Mouse (Mus musculus) midbrain, embryonic 14.5 days (tissue): ENCODE data around the gene Kif6. TPM values are rescaled to one million over a fixed set of nuclear protein-coding genes. Genes with fewer than 3 reads are reported as not detected.

ENCODE experiments used
- ATAC-seq: fragments of 200-750 bp; cut with Nextera tagmentation; 2 replicates; pipeline ENCODE4 v1.8.0; 2017; ENCODE audit warnings: moderate number of reproducible peaks, moderate library complexity; ENCODE audit not compliant: low FRiP score, low TSS enrichment
- DNase-seq: peaks from one replicate; pipeline ENCODE4 v3.0.0-alpha.2; 2015
- H3K27ac ChIP-seq: fragments of 300-500 bp; sonication (generic); replicated peaks from 2 replicates; pipeline ENCODE4 v1.5.1; 2014; ENCODE audit warnings: mild to moderate bottlenecking, low read depth, low read length, moderate library complexity
- H3K27me3 ChIP-seq: fragments of 300-500 bp; sonication (generic); 2 replicates; pipeline ENCODE4 v1.6.1; 2014; ENCODE audit warnings: low read length, control low read depth, mixed read lengths; ENCODE audit not compliant: control insufficient read depth, insufficient read depth
- H3K36me3 ChIP-seq: fragments of 300-500 bp; sonication (generic); 2 replicates; pipeline ENCODE4 v1.6.1; 2014; ENCODE audit warnings: low read length, control low read depth; ENCODE audit not compliant: control insufficient read depth, insufficient read depth
- H3K4me1 ChIP-seq: fragments of 300-500 bp; sonication (generic); 2 replicates; pipeline ENCODE4 v1.6.1; 2014; ENCODE audit warnings: mild to moderate bottlenecking, antibody characterized with exemption, low read length, control low read depth; ENCODE audit not compliant: control insufficient read depth, insufficient read depth
- H3K4me2 ChIP-seq: fragments of 300-500 bp; sonication (generic); 2 replicates; pipeline ENCODE4 v1.6.1; 2014; ENCODE audit warnings: mild to moderate bottlenecking, low read length, moderate library complexity
- H3K4me3 ChIP-seq: fragments of 300-500 bp; sonication (generic); replicated peaks from 2 replicates; pipeline ENCODE4 v1.5.1; 2014; ENCODE audit warnings: low read depth, low read length
- H3K9ac ChIP-seq: fragments of 300-500 bp; sonication (generic); replicated peaks from 2 replicates; pipeline ENCODE4 v1.6.1; 2014; ENCODE audit warnings: mild to moderate bottlenecking, low read length, moderate library complexity
- H3K9me3 ChIP-seq: fragments of 300-500 bp; sonication (generic); 2 replicates; pipeline ENCODE4 v1.6.1; 2016; ENCODE audit warnings: low read length, control low read depth, mixed read lengths; ENCODE audit not compliant: control insufficient read depth
- WGBS: fragments of 180-500 bp; shearing (Covaris S2); extraction: QIAGEN DNeasy Blood & Tissue Kit; methylation state at CpG from one replicate; pipeline ENCODE4 v1.1.7; 2014; 5-methylcytosine and 5-hydroxymethylcytosine counted together
- polyA plus RNA-seq: library from polyadenylated mRNA; unstranded; fragments of >200 nt; fragmentation: Nextera tagmentation; extraction: Ambion mirVana; gene quantifications from 2 replicates; pipeline ENCODE4 v1.2.1, GENCODE M21; 2014

Gene Kif6
- polyA plus RNA-seq, 1 experiment from 2014 or later = 2.4 TPM

DNA sequence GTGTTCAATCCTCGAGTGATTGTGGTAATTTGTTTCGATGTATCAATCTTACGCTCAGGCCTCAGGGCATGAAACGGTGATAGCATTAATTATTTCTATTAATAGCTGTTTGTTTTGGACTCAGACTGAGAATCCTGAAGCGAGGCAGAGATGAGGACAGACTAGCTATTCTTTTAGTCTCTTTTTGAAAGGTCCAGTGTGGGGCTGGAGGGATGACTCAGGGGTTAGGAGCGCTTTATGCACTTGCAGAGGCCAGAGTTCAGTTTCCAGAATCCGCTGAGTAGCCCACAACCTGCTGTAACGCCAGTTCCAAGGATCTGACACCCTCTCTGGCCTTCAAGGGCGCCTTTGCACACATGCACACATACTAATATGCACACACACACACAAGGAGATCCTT is 9.6 kb downstream of the Kif6 start:
- H3K4me1 ChIP-seq = no peaks in the 10 kb centered on the region
- no peak overlapping the region for H3K9ac ChIP-seq
- no peaks in the 10 kb centered on the region for H3K36me3 ChIP-seq
- H3K27me3 ChIP-seq = no peaks in the 10 kb centered on the region
- 65% methylated on average over 9 of the region's 9 CpGs for WGBS
- no peak overlapping the region for H3K27ac ChIP-seq
- no peak for ATAC-seq
- no peak overlapping the region for H3K4me3 ChIP-seq
- H3K9me3 ChIP-seq = no peaks in the 10 kb centered on the region
- peak; percentile 36 for DNase-seq
- H3K4me2 ChIP-seq = no peak overlapping the region

DNA sequence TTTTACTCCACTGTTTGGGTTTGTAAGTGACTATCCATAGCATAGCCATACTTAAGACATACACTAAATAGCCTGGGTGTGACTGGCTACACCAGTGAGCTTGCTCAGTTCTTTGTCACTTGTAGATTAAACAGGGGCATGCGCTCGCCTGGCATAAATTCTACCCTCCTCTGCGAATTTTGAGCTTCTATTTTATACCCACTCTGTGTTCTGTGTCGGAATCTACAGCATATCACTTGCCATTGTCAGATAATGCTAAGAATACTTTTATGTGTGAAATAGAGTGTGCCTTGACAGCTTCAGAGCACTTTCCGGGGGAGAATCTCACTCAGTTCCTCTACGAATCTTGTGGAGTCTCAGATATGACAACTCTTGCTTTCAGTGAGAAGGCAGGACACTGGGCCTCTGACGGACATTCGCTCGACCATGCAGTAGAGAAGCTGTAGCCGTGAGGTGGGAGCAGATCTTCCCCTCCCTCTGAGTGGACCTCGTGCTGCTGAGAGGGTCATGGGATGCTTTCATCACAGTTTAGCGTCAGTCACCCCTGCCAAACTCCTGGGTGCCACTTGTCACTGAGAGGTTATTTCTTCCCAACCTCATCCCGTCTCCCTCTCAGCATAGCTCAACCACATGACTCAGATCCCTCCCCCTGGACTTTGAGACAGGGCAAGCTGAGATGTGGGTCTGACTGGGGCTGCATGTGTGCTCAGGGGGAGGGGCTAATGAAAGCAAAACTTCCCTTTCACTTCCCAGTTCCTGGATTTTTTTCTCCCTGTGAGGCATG is 12.3 kb downstream of the Kif6 start:
- Histone ChIP-seq H3K4me3 (no peak overlapping the region), H3K36me3 (no peaks in the 10 kb centered on the region), H3K9ac (no peak overlapping the region), H3K27me3 (no peaks in the 10 kb centered on the region), H3K4me1 (no peaks in the 10 kb centered on the region), H3K9me3 (no peaks in the 10 kb centered on the region), H3K27ac (no peak overlapping the region), H3K4me2 (no peak overlapping the region)
- DNase-seq (no peak), ATAC-seq (no peak)
- WGBS = 84% methylated on average over 13 of the region's 13 CpGs

DNA sequence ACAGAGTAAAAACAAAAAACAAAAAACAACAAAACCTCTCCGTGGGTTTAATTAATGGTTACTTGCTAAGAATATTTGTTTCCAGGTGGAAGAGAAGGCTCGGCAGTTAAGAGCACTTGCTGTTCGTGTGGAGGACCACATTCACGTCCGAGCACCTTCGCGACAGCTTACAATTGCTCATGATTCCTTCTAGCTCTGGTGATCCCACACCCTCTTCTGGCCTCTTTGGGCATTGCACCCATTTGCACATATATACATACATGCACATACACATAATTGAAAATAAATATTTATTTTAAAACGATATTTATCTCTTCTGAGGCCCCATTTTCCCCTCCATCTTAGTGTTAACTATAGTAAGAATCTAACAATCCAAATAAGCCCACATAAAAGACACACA is 13.9 kb downstream of the Kif6 start:
- Histone ChIP-seq H3K9me3 (no peaks in the 10 kb centered on the region), H3K36me3 (no peaks in the 10 kb centered on the region), H3K4me3 (no peak overlapping the region), H3K27me3 (no peaks in the 10 kb centered on the region), H3K9ac (no peak overlapping the region), H3K4me2 (no peak overlapping the region), H3K4me1 (no peaks in the 10 kb centered on the region), H3K27ac (no peak overlapping the region)
- no peak for DNase-seq
- 97% methylated on average over 8 of the region's 8 CpGs for WGBS
- ATAC-seq = no peak

DNA sequence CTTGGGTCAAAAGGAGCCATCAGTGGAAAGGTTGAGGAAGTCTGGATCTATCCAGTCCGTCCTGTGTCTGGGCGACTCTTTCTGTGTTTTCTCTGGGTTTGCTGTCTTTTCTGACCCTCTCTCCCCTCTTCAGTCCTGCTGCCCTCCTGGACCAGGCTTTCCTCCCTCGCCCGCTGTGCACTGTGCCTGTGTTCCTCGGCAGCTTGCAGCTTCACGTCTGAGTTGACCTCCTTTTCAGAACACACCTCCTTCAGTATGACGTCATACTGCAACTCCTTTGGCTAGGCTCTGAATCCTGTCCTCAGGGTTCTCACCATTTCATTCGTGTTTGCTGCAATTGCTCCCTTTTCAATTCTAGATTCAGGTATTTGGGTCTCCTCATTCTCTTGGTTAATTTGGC is 18.1 kb downstream of the Kif6 start:
- H3K9ac ChIP-seq = no peak overlapping the region
- no peaks in the 10 kb centered on the region for H3K27me3 ChIP-seq
- H3K27ac ChIP-seq = no peak overlapping the region
- H3K36me3 ChIP-seq = no peaks in the 10 kb centered on the region
- DNase-seq (no peak), ATAC-seq (no peak)
- H3K4me1 ChIP-seq = no peaks in the 10 kb centered on the region
- no peak overlapping the region for H3K4me3 ChIP-seq
- WGBS = 62% methylated on average over 8 of the region's 8 CpGs
- no peaks in the 10 kb centered on the region for H3K9me3 ChIP-seq
- no peak overlapping the region for H3K4me2 ChIP-seq

DNA sequence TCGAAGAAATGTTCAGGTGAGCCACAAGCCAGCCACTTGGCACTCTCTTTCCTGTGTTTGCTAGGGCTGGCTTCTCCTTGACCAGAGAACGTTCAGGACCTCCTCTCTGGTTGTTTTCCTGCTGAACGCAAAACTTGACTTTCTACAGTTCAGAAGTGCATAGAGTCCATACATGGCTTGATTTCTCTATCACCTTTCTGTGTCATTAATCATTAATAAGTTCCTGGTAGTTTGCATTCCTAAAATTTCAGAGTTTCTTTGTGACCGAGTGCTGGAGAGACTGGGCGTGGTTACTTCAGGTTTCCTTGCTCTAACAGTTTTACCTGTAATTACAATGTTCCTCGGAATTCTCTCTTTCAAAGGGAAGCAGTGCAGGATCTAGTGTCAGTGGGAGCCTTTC is 27.0 kb downstream of the Kif6 start:
- DNase-seq (no peak), ATAC-seq (no peak)
- no peaks in the 10 kb centered on the region for H3K36me3 ChIP-seq
- H3K27ac ChIP-seq = no peak overlapping the region
- H3K9ac ChIP-seq = no peak overlapping the region
- 95% methylated on average over 6 of the region's 6 CpGs for WGBS
- no peaks in the 10 kb centered on the region for H3K4me1 ChIP-seq
- no peak overlapping the region for H3K4me3 ChIP-seq
- H3K9me3 ChIP-seq = no peaks in the 10 kb centered on the region
- H3K27me3 ChIP-seq = no peaks in the 10 kb centered on the region
- no peak overlapping the region for H3K4me2 ChIP-seq

DNA sequence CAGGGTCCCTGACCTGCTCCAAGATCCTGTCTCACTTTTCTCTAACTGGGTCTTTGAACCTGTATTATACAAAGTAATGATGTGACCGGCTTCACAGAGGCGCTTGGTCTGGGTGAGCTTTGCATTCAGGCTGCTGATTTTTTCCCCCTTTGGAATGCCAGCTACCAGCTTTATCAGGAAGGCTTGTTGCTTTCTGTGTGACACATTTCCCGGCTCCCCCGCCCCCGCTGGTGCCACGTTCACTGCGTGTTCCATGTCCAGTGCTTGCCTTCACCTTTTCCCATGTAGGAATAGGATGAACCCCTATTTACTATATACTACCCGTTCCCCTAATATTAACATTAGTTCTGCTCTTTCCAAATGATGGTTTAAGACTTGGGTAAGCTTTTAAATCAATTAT is 27.4 kb downstream of the Kif6 start:
- H3K27me3 ChIP-seq = no peaks in the 10 kb centered on the region
- DNase-seq = no peak
- H3K36me3 ChIP-seq = no peaks in the 10 kb centered on the region
- no peak overlapping the region for H3K4me2 ChIP-seq
- no peak for ATAC-seq
- H3K9ac ChIP-seq = no peak overlapping the region
- 95% methylated on average over 8 of the region's 8 CpGs for WGBS
- H3K27ac ChIP-seq = no peak overlapping the region
- H3K9me3 ChIP-seq = no peaks in the 10 kb centered on the region
- no peaks in the 10 kb centered on the region for H3K4me1 ChIP-seq
- H3K4me3 ChIP-seq = no peak overlapping the region

DNA sequence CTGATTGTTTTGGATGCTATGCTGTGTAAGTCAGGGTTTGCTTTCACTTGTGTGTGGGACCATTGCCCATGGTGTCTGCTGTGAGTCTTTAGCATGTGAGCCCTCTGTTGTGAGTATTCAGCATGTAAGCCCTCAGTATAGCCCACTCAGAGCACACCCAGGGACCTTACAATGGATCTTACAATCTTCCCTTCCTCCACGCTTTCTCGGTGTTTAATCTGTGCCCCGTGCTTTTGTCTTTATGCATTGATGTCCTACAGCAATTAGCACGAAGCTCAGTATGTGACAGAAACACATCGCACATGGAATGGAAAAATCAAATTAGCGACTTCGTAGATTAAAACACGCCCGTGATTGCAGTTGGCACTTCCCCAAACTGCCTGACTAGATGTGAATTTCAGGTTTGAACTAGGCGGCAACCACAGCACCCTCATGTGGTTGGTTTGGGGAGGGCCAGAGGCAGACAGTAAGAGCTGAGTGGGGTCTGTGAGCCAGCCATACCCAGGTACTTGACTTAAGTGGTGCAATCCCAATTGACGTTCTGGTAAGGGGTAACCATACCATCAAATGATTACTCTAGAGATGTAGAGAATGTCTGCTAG is 28.1 kb downstream of the Kif6 start:
- no peaks in the 10 kb centered on the region for H3K36me3 ChIP-seq
- H3K27me3 ChIP-seq = no peaks in the 10 kb centered on the region
- ATAC-seq (no peak), DNase-seq (no peak)
- no peak overlapping the region for H3K4me3 ChIP-seq
- no peaks in the 10 kb centered on the region for H3K4me1 ChIP-seq
- WGBS = 89% methylated on average over 11 of the region's 11 CpGs
- no peak overlapping the region for H3K9ac ChIP-seq
- H3K4me2 ChIP-seq = no peak overlapping the region
- H3K9me3 ChIP-seq = no peaks in the 10 kb centered on the region
- H3K27ac ChIP-seq = no peak overlapping the region

DNA sequence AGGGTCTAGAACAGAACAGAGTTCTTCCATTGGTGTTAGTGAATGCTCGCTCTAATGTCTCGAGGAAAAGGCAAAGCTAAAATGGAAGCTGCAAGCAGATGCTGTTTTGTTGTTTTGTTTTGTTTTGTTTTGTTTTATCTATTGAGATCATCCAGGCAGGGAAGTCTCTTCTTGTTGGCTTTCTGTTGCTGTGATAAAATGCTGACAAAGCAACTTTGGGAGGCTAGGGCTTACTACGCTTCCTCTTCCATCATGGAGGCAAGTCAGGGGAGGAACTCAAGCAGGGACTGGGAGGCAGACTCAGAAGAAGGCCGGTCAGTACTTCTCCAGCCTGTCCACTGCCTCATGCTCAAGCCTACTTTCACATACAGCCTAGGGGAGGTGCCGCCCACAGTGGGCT is 31.3 kb downstream of the Kif6 start:
- WGBS = 96% methylated on average over 5 of the region's 5 CpGs
- Histone ChIP-seq H3K36me3 (no peaks in the 10 kb centered on the region), H3K4me1 (no peaks in the 10 kb centered on the region), H3K4me2 (no peak overlapping the region), H3K4me3 (no peak overlapping the region), H3K9ac (no peak overlapping the region), H3K27me3 (no peaks in the 10 kb centered on the region), H3K9me3 (no peaks in the 10 kb centered on the region), H3K27ac (no peak overlapping the region)
- ATAC-seq (no peak), DNase-seq (no peak)

DNA sequence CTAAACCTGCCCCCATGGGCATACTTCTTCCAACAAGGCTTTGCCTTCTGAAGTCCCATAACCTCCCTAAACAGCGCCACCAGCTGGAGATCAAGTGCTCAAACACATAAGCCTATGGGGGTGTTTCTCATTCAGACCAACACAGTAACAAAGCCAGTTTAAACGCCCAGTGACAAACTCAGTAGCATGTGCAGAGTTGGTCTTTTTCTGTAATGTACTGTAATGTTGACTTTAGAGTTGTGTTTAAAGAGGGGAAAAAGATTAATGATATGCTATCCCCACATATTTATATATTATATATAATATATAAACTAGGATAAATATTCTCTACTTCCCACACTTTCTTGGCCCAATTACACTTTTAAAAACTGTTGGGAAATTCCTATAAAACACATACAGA is 34.0 kb downstream of the Kif6 start:
- DNase-seq = no peak
- Histone ChIP-seq H3K27ac (no peak overlapping the region), H3K36me3 (no peaks in the 10 kb centered on the region), H3K4me1 (no peaks in the 10 kb centered on the region), H3K9ac (no peak overlapping the region), H3K9me3 (no peaks in the 10 kb centered on the region), H3K4me2 (no peak overlapping the region), H3K27me3 (no peaks in the 10 kb centered on the region), H3K4me3 (no peak overlapping the region)
- 82% methylated on average over 2 of the region's 2 CpGs for WGBS
- ATAC-seq = no peak
